Mouse (Mus musculus): ENCODE data around the gene Cfap299. TPM values are rescaled to one million over a fixed set of nuclear protein-coding genes. Genes with fewer than 3 reads are reported as not detected.
"Not testable (repeated sequence)": the region's sequence is repeated elsewhere in the genome, so short reads cannot be mapped to it uniquely, and the experiment has no call there.

Gene Cfap299
- polyA plus RNA-seq, 1 experiment from 2014 or later: 2.9 TPM

DNA sequence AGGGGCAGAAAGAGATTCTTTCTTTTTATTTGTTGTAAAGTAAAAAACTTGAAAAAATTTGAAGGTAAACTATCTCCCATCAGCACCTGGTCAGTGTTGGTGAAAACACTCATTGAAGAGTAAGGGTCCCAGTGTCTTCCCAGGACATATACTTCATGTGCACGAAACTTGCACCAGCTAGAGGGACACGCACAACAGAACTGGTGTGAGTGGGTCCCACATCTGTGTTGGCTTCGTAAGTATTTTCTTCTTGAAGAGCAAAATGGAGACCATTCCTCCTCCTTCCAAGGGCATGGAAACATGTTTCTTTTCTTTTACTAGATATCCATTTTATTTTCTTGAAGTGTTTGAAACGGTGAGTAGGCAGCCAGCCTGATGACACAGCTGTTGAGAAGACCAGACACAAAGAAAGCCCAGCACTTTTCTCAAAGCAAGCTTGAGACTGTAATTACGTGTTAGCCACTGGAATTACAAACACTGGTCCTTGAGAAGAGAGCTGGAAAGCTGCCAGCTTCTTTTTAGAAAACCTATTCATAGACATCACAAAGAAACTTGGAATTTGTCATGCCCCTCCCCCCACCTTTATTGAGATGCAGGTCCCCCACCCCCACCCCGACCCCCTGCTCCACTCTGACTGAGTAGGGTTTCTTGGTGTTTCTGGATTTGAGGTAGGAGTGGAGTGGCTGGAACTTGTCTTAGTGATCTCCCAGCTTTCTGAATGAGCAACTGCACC lies 237.5 kb downstream of the Cfap299 start:
- Histone ChIP-seq H3K4me2 (ENCODE audit: low read length) (no peak overlapping the region), H3K4me3 (ENCODE audit: low read depth, low read length) (no peak overlapping the region), H3K27me3 (ENCODE audit: control insufficient read depth, insufficient read depth, low read depth, low read length) (no peaks in the 10 kb centered on the region), H3K27ac (ENCODE audit: low read length) (no peak overlapping the region), H3K36me3 (ENCODE audit: control insufficient read depth, insufficient read depth, low read length) (no peaks in the 10 kb centered on the region), H3K9ac (ENCODE audit: low read depth, low read length) (no peak overlapping the region), H3K9me3 (replicated peaks; ENCODE audit: control insufficient read depth, low read length, poor library complexity, severe bottlenecking) (no peaks in the 10 kb centered on the region), H3K4me1 (ENCODE audit: control insufficient read depth, insufficient read depth, low read length) (no peaks in the 10 kb centered on the region)
- WGBS: 33% methylated on average over 6 of the region's 6 CpGs
- peak; percentile 42; the same call in 1 of the 2 replicates for ATAC-seq

DNA sequence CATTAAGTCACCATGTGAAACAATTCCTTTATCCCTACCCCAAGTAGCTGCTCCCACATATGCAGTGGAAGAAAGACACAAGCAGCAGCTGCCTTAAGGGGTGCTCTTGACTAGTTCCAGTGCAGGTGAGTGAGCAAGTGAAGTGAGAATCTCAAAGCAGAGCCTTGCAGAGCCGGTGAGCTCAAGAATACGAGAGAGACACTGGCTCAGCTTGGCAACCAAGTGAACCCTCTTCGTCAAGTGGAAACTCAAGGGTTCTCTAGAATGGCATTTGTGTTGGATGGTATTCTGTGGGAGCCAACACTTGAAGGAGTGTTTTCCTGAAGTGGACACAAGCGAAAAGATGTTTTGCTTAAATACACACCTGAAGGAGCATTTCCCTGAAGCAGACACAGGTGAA lies 239.4 kb downstream of the Cfap299 start:
- Histone ChIP-seq H3K27me3 (ENCODE audit: control insufficient read depth, insufficient read depth, low read depth, low read length) (no peaks in the 10 kb centered on the region), H3K4me1 (ENCODE audit: control insufficient read depth, insufficient read depth, low read length) (no peaks in the 10 kb centered on the region)
- ATAC-seq: no peak

DNA sequence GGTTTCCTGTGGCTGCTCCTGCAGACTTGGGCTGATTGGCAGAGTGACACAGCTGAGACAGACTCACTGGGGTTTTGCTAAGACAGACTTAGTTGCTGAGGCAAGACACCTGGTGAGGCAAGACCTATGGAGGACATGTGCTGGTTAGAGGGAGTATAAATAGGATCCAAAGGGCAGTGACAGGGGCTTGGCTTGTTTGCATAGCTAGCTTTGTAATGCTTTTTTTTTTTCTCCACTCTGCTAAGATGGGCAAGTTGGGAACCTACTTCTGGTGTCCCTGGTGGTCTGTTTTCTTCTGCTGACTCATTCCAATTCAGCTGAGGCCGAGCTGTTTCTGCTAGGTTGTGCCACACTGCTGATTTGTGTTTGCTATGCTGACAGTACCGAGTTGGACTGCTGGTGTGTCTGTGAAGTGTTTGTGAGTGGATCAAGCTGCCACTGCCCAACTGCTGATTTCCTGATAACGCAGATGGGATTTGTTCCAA lies 240.0 kb downstream of the Cfap299 start:
- no peaks in the 10 kb centered on the region for H3K36me3 ChIP-seq (ENCODE audit: control insufficient read depth, insufficient read depth, low read length)
- no peaks in the 10 kb centered on the region for H3K4me1 ChIP-seq (ENCODE audit: control insufficient read depth, insufficient read depth, low read length)
- H3K27me3 ChIP-seq (ENCODE audit: control insufficient read depth, insufficient read depth, low read depth, low read length): no peaks in the 10 kb centered on the region
- WGBS: 71% methylated on average over 3 of the region's 3 CpGs
- no peak overlapping the region for H3K4me2 ChIP-seq (ENCODE audit: low read length)
- no peak overlapping the region for H3K9ac ChIP-seq (ENCODE audit: low read depth, low read length)
- H3K27ac ChIP-seq (ENCODE audit: low read length): no peak overlapping the region
- no peaks in the 10 kb centered on the region for H3K9me3 ChIP-seq (replicated peaks; ENCODE audit: control insufficient read depth, low read length, poor library complexity, severe bottlenecking)
- ATAC-seq: no peak
- no peak overlapping the region for H3K4me3 ChIP-seq (ENCODE audit: low read depth, low read length)

More for the DNA sequence above, 239.4 kb downstream of the Cfap299 start:
- H3K9me3 ChIP-seq (replicated peaks; ENCODE audit: control insufficient read depth, low read length, poor library complexity, severe bottlenecking): no peaks in the 10 kb centered on the region
- no peak overlapping the region for H3K4me2 ChIP-seq (ENCODE audit: low read length)
- no peak overlapping the region for H3K4me3 ChIP-seq (ENCODE audit: low read depth, low read length)
- H3K36me3 ChIP-seq (ENCODE audit: control insufficient read depth, insufficient read depth, low read length): no peaks in the 10 kb centered on the region
- 92% methylated on average over 4 of the region's 4 CpGs for WGBS
- H3K27ac ChIP-seq (ENCODE audit: low read length): no peak overlapping the region
- H3K9ac ChIP-seq (ENCODE audit: low read depth, low read length): no peak overlapping the region

DNA sequence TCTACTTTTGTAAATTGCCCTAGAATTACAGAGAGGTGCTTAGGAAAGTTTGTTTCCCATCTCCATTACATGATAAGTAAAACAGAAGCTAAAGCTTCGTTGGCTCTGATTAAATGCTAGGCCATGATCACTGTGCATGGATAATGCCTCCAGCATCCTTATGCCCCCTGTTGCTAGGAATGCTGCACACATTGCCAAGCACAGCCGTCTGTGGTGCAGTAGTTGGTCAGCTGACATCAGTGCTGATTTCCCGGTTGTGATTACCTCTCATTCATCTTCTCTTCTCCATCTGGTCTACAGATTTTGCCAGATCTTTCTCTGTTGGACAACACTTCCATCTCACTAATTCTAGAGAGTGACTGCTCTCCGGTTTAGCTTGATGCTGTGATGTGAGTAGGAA lies 243.3 kb downstream of the Cfap299 start:
- H3K4me3 ChIP-seq (ENCODE audit: low read depth, low read length): no peak overlapping the region
- peaks cover 5% of the 10 kb centered on the region for H3K4me1 ChIP-seq (ENCODE audit: control insufficient read depth, insufficient read depth, low read length)
- H3K27me3 ChIP-seq (ENCODE audit: control insufficient read depth, insufficient read depth, low read depth, low read length): no peaks in the 10 kb centered on the region
- no peaks in the 10 kb centered on the region for H3K9me3 ChIP-seq (replicated peaks; ENCODE audit: control insufficient read depth, low read length, poor library complexity, severe bottlenecking)
- no peak overlapping the region for H3K4me2 ChIP-seq (ENCODE audit: low read length)
- ATAC-seq: no peak
- no peaks in the 10 kb centered on the region for H3K36me3 ChIP-seq (ENCODE audit: control insufficient read depth, insufficient read depth, low read length)
- WGBS: 60% methylated on average over 4 of the region's 4 CpGs
- no peak overlapping the region for H3K9ac ChIP-seq (ENCODE audit: low read depth, low read length)
- H3K27ac ChIP-seq (ENCODE audit: low read length): no peak overlapping the region

DNA sequence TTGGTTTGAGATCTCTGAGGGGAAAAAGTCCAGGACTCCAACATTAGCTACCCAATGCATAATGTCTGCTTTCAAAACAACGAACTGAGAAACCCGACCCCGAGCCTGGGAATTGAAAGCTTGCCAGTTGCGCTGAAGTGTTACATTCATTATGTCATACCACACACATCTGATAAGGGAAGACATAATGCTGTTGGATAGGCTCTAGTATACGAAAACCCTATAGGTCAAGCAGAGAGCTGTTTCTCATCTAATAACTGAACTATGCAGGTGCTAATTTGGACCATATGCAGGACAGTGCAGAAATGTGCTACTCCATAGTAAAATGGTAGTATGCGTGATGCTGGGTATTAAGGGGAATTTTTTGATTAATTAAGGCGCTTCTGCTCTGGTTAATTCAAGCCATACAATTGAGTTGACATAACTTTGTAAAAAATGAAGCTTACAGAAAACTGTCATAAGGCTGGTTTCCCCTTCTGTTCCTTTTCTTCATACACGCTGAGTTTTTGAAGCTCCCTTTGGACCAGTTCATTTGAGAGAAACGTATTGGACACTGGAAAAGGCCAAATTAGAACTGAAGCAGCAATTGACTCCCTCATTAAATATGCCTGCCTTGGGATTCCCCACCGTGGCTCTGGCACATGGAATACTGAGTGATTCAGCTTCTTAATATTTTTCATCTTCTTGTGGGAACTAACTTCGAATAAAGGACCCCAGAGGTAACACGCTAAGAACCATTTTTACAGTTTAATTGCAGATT lies 245.8 kb downstream of the Cfap299 start:
- ATAC-seq: 0 out of 2 replicates have a peak, but pooled peaks have one; percentile 36
- 45% methylated on average over 12 of the region's 12 CpGs for WGBS
- H3K27me3 ChIP-seq (ENCODE audit: control insufficient read depth, insufficient read depth, low read depth, low read length): no peaks in the 10 kb centered on the region
- no peak overlapping the region for H3K4me3 ChIP-seq (ENCODE audit: low read depth, low read length)
- H3K9me3 ChIP-seq (replicated peaks; ENCODE audit: control insufficient read depth, low read length, poor library complexity, severe bottlenecking): no peaks in the 10 kb centered on the region
- H3K27ac ChIP-seq (ENCODE audit: low read length): no peak overlapping the region
- H3K4me2 ChIP-seq (ENCODE audit: low read length): no peak overlapping the region
- peaks cover 5% of the 10 kb centered on the region for H3K4me1 ChIP-seq (ENCODE audit: control insufficient read depth, insufficient read depth, low read length)
- no peaks in the 10 kb centered on the region for H3K36me3 ChIP-seq (ENCODE audit: control insufficient read depth, insufficient read depth, low read length)
- no peak overlapping the region for H3K9ac ChIP-seq (ENCODE audit: low read depth, low read length)

DNA sequence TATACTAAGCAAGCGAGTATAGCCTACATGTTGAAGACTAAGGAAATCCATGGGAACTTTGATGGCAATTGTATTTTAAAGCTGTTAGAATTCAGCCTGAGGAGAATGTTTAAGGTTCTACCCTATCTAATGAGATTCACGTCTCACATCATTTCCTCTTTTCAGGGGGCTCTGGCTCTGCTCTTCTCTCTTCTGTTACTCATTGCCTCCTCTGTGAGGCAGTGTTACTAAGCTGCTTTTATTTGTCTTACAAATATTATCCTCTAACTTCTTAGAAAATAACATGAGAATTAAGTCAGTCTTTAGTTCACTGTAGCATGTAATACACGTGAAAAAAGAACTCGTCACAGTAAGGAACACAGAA lies 246.3 kb downstream of the Cfap299 start:
- no peak overlapping the region for H3K9ac ChIP-seq (ENCODE audit: low read depth, low read length)
- no peaks in the 10 kb centered on the region for H3K9me3 ChIP-seq (replicated peaks; ENCODE audit: control insufficient read depth, low read length, poor library complexity, severe bottlenecking)
- no peak overlapping the region for H3K4me3 ChIP-seq (ENCODE audit: low read depth, low read length)
- H3K27ac ChIP-seq (ENCODE audit: low read length): no peak overlapping the region
- no peaks in the 10 kb centered on the region for H3K36me3 ChIP-seq (ENCODE audit: control insufficient read depth, insufficient read depth, low read length)
- no peak overlapping the region for H3K4me2 ChIP-seq (ENCODE audit: low read length)
- 61% methylated on average over 4 of the region's 4 CpGs for WGBS
- no peaks in the 10 kb centered on the region for H3K27me3 ChIP-seq (ENCODE audit: control insufficient read depth, insufficient read depth, low read depth, low read length)
- ATAC-seq: 0 out of 2 replicates have a peak, but pooled peaks have one; percentile 25
- peaks cover 5% of the 10 kb centered on the region for H3K4me1 ChIP-seq (ENCODE audit: control insufficient read depth, insufficient read depth, low read length)

DNA sequence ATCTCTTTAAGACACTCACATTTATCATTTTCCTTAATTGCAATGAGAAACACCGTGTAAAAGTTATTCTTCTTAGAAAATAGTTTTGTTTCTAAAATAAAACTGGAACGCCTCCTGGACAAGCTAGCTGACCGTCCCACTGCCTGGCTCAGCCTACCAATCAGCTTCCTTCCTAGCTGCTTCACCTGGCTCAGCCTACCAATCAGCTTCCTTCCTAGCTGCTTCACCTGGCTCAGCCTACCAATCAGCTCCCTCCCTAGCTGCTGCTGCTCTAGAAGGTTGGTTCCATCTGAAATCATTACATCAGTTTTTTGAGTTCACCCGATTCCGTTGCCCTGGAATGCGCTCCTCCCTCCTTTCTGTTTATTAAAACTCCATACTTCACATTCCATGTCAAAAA lies 247.4 kb downstream of the Cfap299 start:
- not testable (repeated sequence) for H3K27ac ChIP-seq (ENCODE audit: low read length); H3K9ac ChIP-seq (ENCODE audit: low read depth, low read length); H3K4me3 ChIP-seq (ENCODE audit: low read depth, low read length); ATAC-seq; H3K36me3 ChIP-seq (ENCODE audit: control insufficient read depth, insufficient read depth, low read length); H3K9me3 ChIP-seq (replicated peaks; ENCODE audit: control insufficient read depth, low read length, poor library complexity, severe bottlenecking); H3K4me2 ChIP-seq (ENCODE audit: low read length); H3K4me1 ChIP-seq (ENCODE audit: control insufficient read depth, insufficient read depth, low read length); H3K27me3 ChIP-seq (ENCODE audit: control insufficient read depth, insufficient read depth, low read depth, low read length)
- WGBS: 94% methylated on average over 6 of the region's 6 CpGs

DNA sequence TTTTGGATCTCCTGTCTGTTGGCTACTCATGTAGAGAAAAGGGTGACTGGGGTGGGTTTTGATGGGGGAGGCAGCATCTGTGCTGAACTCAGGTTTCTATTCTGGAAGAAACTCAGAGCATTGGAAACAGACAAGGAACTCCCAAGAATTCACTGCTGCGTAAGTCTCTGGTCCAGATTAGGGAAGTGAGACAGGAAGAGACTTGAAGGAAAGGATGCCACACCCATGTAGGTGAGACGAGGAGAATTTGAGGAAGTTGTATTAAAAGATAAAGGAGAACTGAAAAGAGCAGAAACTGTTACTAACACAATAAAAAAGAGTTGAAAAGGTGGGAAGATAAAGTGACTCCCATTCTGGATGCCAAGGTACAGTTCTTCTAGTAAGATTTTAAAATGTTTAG lies 249.3 kb downstream of the Cfap299 start:
- H3K27me3 ChIP-seq (ENCODE audit: control insufficient read depth, insufficient read depth, low read depth, low read length): no peaks in the 10 kb centered on the region
- no peak overlapping the region for H3K4me3 ChIP-seq (ENCODE audit: low read depth, low read length)
- no peak overlapping the region for H3K9ac ChIP-seq (ENCODE audit: low read depth, low read length)
- WGBS: 83% methylated on average over 2 of the region's 2 CpGs
- no peak overlapping the region for H3K4me2 ChIP-seq (ENCODE audit: low read length)
- H3K36me3 ChIP-seq (ENCODE audit: control insufficient read depth, insufficient read depth, low read length): no peaks in the 10 kb centered on the region
- no peak overlapping the region for H3K27ac ChIP-seq (ENCODE audit: low read length)
- H3K4me1 ChIP-seq (ENCODE audit: control insufficient read depth, insufficient read depth, low read length): peaks cover 5% of the 10 kb centered on the region
- H3K9me3 ChIP-seq (replicated peaks; ENCODE audit: control insufficient read depth, low read length, poor library complexity, severe bottlenecking): no peaks in the 10 kb centered on the region
- ATAC-seq: no peak

DNA sequence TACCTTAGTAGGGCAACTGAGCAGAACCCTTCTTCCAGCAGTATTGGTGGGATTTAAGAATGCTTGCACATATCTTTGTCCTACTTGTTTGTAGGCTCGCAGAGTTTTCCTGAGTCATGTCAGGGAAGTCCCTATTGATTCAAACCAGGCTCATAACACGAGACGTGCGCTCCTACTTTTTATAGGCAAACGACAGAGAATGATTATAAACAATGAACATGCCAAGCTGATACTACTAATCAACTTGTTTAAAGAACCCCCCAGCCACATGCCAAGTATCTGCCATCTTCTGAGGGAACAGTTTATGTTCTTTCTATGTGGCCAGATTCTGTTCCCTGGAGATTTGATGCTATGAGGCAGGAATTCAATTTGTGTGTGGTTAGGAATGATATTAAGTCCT lies 251.7 kb downstream of the Cfap299 start:
- Histone ChIP-seq H3K9me3 (replicated peaks; ENCODE audit: control insufficient read depth, low read length, poor library complexity, severe bottlenecking) (no peaks in the 10 kb centered on the region), H3K9ac (ENCODE audit: low read depth, low read length) (no peak overlapping the region), H3K4me3 (ENCODE audit: low read depth, low read length) (no peak overlapping the region), H3K36me3 (ENCODE audit: control insufficient read depth, insufficient read depth, low read length) (no peaks in the 10 kb centered on the region), H3K27me3 (ENCODE audit: control insufficient read depth, insufficient read depth, low read depth, low read length) (no peaks in the 10 kb centered on the region), H3K4me2 (ENCODE audit: low read length) (no peak overlapping the region), H3K27ac (ENCODE audit: low read length) (no peak overlapping the region), H3K4me1 (ENCODE audit: control insufficient read depth, insufficient read depth, low read length) (no peaks in the 10 kb centered on the region)
- WGBS: 78% methylated on average over 5 of the region's 5 CpGs
- no peak for ATAC-seq
